Mouse (Mus musculus) stomach, embryonic 16.5 days (tissue): ENCODE measurements around the gene Rrp1b. TPM values are rescaled to one million over a fixed set of nuclear protein-coding genes. Genes with fewer than 3 reads are reported as not detected.
"Not testable (repeated sequence)": the region's sequence is repeated elsewhere in the genome, so short reads cannot be mapped to it uniquely, and the experiment has no call there.

Source experiments
- ATAC-seq: fragments of 200-750 bp; cut with Nextera tagmentation; 2 replicates; pipeline ENCODE4 v1.8.0; 2017; ENCODE audit warnings: moderate number of reproducible peaks, moderate TSS enrichment; ENCODE audit not compliant: insufficient read depth, low FRiP score
- H3K27ac ChIP-seq: fragments of 300-500 bp; sonication (generic); 2 replicates; pipeline ENCODE4 v1.5.1; 2014; ENCODE audit warnings: low read length
- H3K27me3 ChIP-seq: fragments of 300-500 bp; sonication (generic); 2 replicates; pipeline ENCODE4 v1.6.1; 2014; ENCODE audit warnings: low read length, control low read depth, mixed read lengths; ENCODE audit not compliant: control insufficient read depth, insufficient read depth
- H3K36me3 ChIP-seq: fragments of 300-500 bp; sonication (generic); 2 replicates; pipeline ENCODE4 v1.6.1; 2014; ENCODE audit warnings: low read length; ENCODE audit not compliant: control insufficient read depth, insufficient read depth
- H3K4me1 ChIP-seq: fragments of 300-500 bp; sonication (generic); 2 replicates; pipeline ENCODE4 v1.6.1; 2014; ENCODE audit warnings: low read length, control low read depth, mixed read lengths; ENCODE audit not compliant: control insufficient read depth, insufficient read depth
- H3K4me2 ChIP-seq: fragments of 300-500 bp; sonication (generic); 2 replicates; pipeline ENCODE4 v1.6.1; 2014; ENCODE audit warnings: low read depth, low read length, mixed read lengths
- H3K4me3 ChIP-seq: fragments of 300-500 bp; sonication (generic); replicated peaks from 2 replicates; pipeline ENCODE4 v1.5.1; 2014; ENCODE audit warnings: mild to moderate bottlenecking, low read length
- H3K9ac ChIP-seq: fragments of 300-500 bp; sonication (generic); 2 replicates; pipeline ENCODE4 v1.6.1; 2014; ENCODE audit warnings: low read length
- H3K9me3 ChIP-seq: fragments of 300-500 bp; sonication (generic); replicated peaks from 2 replicates; pipeline ENCODE4 v1.6.1; 2016; ENCODE audit warnings: low read length, control low read depth; ENCODE audit not compliant: control insufficient read depth
- WGBS: fragments of 180-500 bp; shearing (Covaris S2); extraction: QIAGEN DNeasy Blood & Tissue Kit; methylation state at CpG from one replicate; pipeline ENCODE4 v1.1.7; 2014; 5-methylcytosine and 5-hydroxymethylcytosine counted together
- polyA plus RNA-seq: library from polyadenylated mRNA; unstranded; fragments of >200 nt; fragmentation: Nextera tagmentation; extraction: Ambion mirVana; gene quantifications from 2 replicates; pipeline ENCODE4 v1.2.1, GENCODE M21; 2015

Gene Rrp1b
- polyA plus RNA-seq, 1 experiment from 2014 or later = 40.1 TPM

DNA sequence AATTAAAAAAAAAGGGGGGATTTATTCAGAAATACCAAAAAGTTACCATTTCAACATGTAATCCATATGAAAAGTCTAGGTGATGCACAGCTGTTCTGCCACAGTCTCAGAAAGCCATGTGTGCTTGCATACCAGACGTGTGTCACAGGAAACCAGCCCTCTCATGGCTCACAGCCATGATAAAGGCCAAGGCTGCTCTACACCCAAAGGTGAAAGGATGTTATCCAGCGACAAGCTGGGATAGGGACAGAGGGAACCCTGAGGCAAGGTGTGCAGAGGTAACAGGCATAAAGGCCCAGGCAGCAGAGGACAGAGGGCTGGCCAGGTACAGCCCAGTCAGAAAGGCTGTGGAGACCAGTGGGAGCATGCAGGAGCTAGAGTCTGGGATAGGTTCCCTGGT, 27.8 kb downstream of the Rrp1b start:
- Histone ChIP-seq H3K4me2 (no peak overlapping the region), H3K9ac (no peak overlapping the region), H3K4me3 (no peak overlapping the region), H3K4me1 (0 out of 2 replicates have a peak, but pooled peaks cover 3% of the 10 kb centered on the region), H3K27me3 (no peaks in the 10 kb centered on the region), H3K9me3 (no peaks in the 10 kb centered on the region), H3K36me3 (peaks cover 18% of the 10 kb centered on the region; the same call in 1 of the 2 replicates), H3K27ac (no peak overlapping the region)
- WGBS = 73% methylated on average over 2 of the region's 2 CpGs
- ATAC-seq = no peak

GRCm38 (mm10) chr17:32064762-32065161, 28.9 kb downstream of the Rrp1b start:
- not testable (repeated sequence) for H3K27me3 ChIP-seq, H3K27ac ChIP-seq, H3K9me3 ChIP-seq, H3K4me2 ChIP-seq, H3K4me3 ChIP-seq, H3K9ac ChIP-seq, H3K4me1 ChIP-seq, ATAC-seq
- WGBS = 64% methylated on average over 8 of the region's 8 CpGs
- H3K36me3 ChIP-seq = peaks cover 15% of the 10 kb centered on the region; the same call in 1 of the 2 replicates

- H3K9me3 ChIP-seq = no peaks in the 10 kb centered on the region
- H3K4me3 ChIP-seq = no peak overlapping the region
- no peak overlapping the region for H3K4me2 ChIP-seq
- H3K36me3 ChIP-seq = no peaks in the 10 kb centered on the region
- H3K4me1 ChIP-seq = 0 out of 2 replicates have a peak, but pooled peaks cover 3% of the 10 kb centered on the region
- WGBS = 62% methylated on average over 9 of the region's 9 CpGs
- no peaks in the 10 kb centered on the region for H3K27me3 ChIP-seq
- H3K27ac ChIP-seq = no peak overlapping the region
- no peak for ATAC-seq
- no peak overlapping the region for H3K9ac ChIP-seq
Observed at GRCm38 (mm10) chr17:32067541-32067940, 31.6 kb downstream of the Rrp1b start.

GRCm38 (mm10) chr17:32068381-32068780, 32.5 kb downstream of the Rrp1b start:
- no peak overlapping the region for H3K9ac ChIP-seq
- H3K27ac ChIP-seq = no peak overlapping the region
- H3K4me2 ChIP-seq = no peak overlapping the region
- H3K9me3 ChIP-seq = no peaks in the 10 kb centered on the region
- H3K27me3 ChIP-seq = no peaks in the 10 kb centered on the region
- H3K36me3 ChIP-seq = no peaks in the 10 kb centered on the region
- 0 out of 2 replicates have a peak, but pooled peaks cover 3% of the 10 kb centered on the region for H3K4me1 ChIP-seq
- WGBS = 82% methylated on average over 11 of the region's 11 CpGs
- no peak for ATAC-seq
- no peak overlapping the region for H3K4me3 ChIP-seq

GRCm38 (mm10) chr17:32068810-32069209, 32.9 kb downstream of the Rrp1b start:
- 82% methylated on average over 2 of the region's 2 CpGs for WGBS
- H3K4me2 ChIP-seq = no peak overlapping the region
- no peaks in the 10 kb centered on the region for H3K27me3 ChIP-seq
- no peak for ATAC-seq
- H3K36me3 ChIP-seq = no peaks in the 10 kb centered on the region
- 0 out of 2 replicates have a peak, but pooled peaks cover 3% of the 10 kb centered on the region for H3K4me1 ChIP-seq
- H3K4me3 ChIP-seq = no peak overlapping the region
- H3K27ac ChIP-seq = no peak overlapping the region
- no peak overlapping the region for H3K9ac ChIP-seq
- H3K9me3 ChIP-seq = no peaks in the 10 kb centered on the region

- Histone ChIP-seq H3K4me3 (no peak overlapping the region), H3K4me1 (no peaks in the 10 kb centered on the region), H3K36me3 (no peaks in the 10 kb centered on the region), H3K27ac (no peak overlapping the region), H3K4me2 (no peak overlapping the region), H3K9me3 (no peaks in the 10 kb centered on the region), H3K27me3 (no peaks in the 10 kb centered on the region), H3K9ac (no peak overlapping the region)
- 3% methylated on average over 2 of the region's 2 CpGs for WGBS
- no peak for ATAC-seq
Observed at GRCm38 (mm10) chr17:32073359-32073758, 37.5 kb downstream of the Rrp1b start.

- no peaks in the 10 kb centered on the region for H3K9me3 ChIP-seq
- no peak for ATAC-seq
- H3K4me1 ChIP-seq = no peaks in the 10 kb centered on the region
- no peaks in the 10 kb centered on the region for H3K36me3 ChIP-seq
- 60% methylated on average over 4 of the region's 4 CpGs for WGBS
- no peak overlapping the region for H3K27ac ChIP-seq
- H3K4me2 ChIP-seq = no peak overlapping the region
- no peaks in the 10 kb centered on the region for H3K27me3 ChIP-seq
- no peak overlapping the region for H3K9ac ChIP-seq
- H3K4me3 ChIP-seq = no peak overlapping the region
Observed at GRCm38 (mm10) chr17:32074658-32075057, 38.8 kb downstream of the Rrp1b start.

DNA sequence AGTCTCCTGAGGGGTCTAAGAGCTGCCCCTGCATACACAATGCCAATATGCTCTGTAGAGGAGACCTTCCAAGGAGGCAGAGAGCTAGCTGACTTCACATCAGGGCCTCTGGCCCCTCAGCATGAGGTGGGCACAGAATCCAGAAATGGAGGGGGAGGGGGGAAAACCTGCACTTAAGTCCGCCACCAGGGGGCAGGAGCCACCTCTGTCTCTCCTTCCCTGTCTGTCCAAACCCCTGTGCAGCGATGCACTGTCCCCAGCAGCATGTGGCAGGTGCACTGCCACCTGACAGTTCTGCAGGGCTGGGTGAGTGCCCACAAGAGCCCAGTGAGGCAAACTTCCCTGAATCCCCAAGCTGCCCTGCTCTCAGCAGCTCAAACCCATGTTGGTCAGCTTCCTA, 39.3 kb downstream of the Rrp1b start:
- Histone ChIP-seq H3K36me3 (no peaks in the 10 kb centered on the region), H3K27me3 (no peaks in the 10 kb centered on the region), H3K4me2 (no peak overlapping the region), H3K27ac (no peak overlapping the region), H3K4me1 (no peaks in the 10 kb centered on the region), H3K9me3 (no peaks in the 10 kb centered on the region), H3K9ac (no peak overlapping the region), H3K4me3 (no peak overlapping the region)
- ATAC-seq = no peak
- WGBS = 0% methylated on average over 2 of the region's 2 CpGs

GRCm38 (mm10) chr17:32083351-32083750, 47.5 kb downstream of the Rrp1b start:
- H3K36me3 ChIP-seq = no peaks in the 10 kb centered on the region
- no peak overlapping the region for H3K4me3 ChIP-seq
- 0 out of 2 replicates have a peak, but pooled peaks cover 7% of the 10 kb centered on the region for H3K9me3 ChIP-seq
- H3K9ac ChIP-seq = no peak overlapping the region
- 94% methylated on average over 2 of the region's 2 CpGs for WGBS
- H3K4me1 ChIP-seq = no peaks in the 10 kb centered on the region
- H3K27ac ChIP-seq = no peak overlapping the region
- no peaks in the 10 kb centered on the region for H3K27me3 ChIP-seq
- no peak overlapping the region for H3K4me2 ChIP-seq
- no peak for ATAC-seq

- no peak overlapping the region for H3K27ac ChIP-seq
- WGBS = 88% methylated on average over 2 of the region's 2 CpGs
- no peak overlapping the region for H3K9ac ChIP-seq
- H3K27me3 ChIP-seq = no peaks in the 10 kb centered on the region
- no peak overlapping the region for H3K4me3 ChIP-seq
- no peak for ATAC-seq
- no peaks in the 10 kb centered on the region for H3K9me3 ChIP-seq
- H3K36me3 ChIP-seq = no peaks in the 10 kb centered on the region
- H3K4me2 ChIP-seq = no peak overlapping the region
- peaks cover 8% of the 10 kb centered on the region; the same call in 1 of the 2 replicates for H3K4me1 ChIP-seq
Observed at GRCm38 (mm10) chr17:32087069-32087468, 51.2 kb downstream of the Rrp1b start.
